Mouse (Mus musculus): ENCODE data around the gene C2cd4b. TPM values are rescaled to one million over a fixed set of nuclear protein-coding genes. Genes with fewer than 3 reads are reported as not detected.

Gene C2cd4b
- polyA plus RNA-seq, 1 experiment from 2014 or later: 0.19 TPM

Small RNAs within 50 kb of the gene (microRNA-seq; reads per million reads assigned to microRNA genes)
- gene Mir7241 (not detected), gene Mir7242 (not detected)

Other genes with a start within 250 kb of the C2cd4b start
- 36.2 and 40.7 TPM in 2 replicates for gene Tln2, start 199.7 kb upstream of the C2cd4b start, polyA plus RNA-seq (2016; fragmentation: Nextera tagmentation; extraction: Ambion mirVana)
- gene C2cd4a, start 72.9 kb downstream of the C2cd4b start, polyA plus RNA-seq (2016; fragmentation: Nextera tagmentation; extraction: Ambion mirVana): not detected in 2 replicates
- 3.5 and 4.0 TPM in 2 replicates for gene Vps13c, start 81.0 kb downstream of the C2cd4b start, polyA plus RNA-seq (2016; fragmentation: Nextera tagmentation; extraction: Ambion mirVana)